Mouse (Mus musculus) common myeloid progenitor, adult 5-6 weeks (primary cell): ENCODE results near the gene Olfr1366. TPM values are rescaled to one million over a fixed set of nuclear protein-coding genes. Genes with fewer than 3 reads are reported as not detected.

Source experiments
- ATAC-seq: replicated peaks from 2 replicates; pipeline ENCODE4 v1.8.0; 2016; ENCODE audit warnings: low read depth, mild to moderate bottlenecking, moderate TSS enrichment, inconsistent platforms; ENCODE audit not compliant: poor library complexity, severe bottlenecking
- total RNA-seq: library from RNA; stranded (forward); fragments of 200-1000, 187-1606 nt; gene quantifications from 2 replicates; pipeline ENCODE4 v1.2.3, GENCODE M21; 2017

The Olfr1366 gene
- total RNA-seq, result not detected in 2 replicates

DNA sequence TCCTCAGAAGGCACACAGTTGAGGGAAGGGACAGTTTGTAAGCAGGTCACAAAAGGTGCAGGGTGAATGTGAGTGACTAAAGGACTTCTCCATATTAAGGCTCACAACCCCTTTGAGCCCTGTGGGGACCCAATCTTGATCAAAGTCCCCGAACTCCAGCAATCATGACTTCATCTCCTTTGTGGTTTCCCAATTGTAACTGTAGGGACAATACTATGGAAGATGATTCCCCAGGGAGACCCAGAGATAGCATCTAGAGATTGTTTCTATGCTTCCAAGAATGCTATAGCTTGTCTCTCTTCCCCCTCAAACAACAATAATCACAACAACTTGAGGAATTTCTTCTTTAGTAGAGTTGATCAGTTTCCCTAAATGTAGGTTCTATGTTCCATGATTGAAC lies at the start of gene Olfr1366:
Gene Olfr1366 (minus strand): TSS at position 101 of the 400 bp plus-strand sequence.
- no peak for ATAC-seq

DNA sequence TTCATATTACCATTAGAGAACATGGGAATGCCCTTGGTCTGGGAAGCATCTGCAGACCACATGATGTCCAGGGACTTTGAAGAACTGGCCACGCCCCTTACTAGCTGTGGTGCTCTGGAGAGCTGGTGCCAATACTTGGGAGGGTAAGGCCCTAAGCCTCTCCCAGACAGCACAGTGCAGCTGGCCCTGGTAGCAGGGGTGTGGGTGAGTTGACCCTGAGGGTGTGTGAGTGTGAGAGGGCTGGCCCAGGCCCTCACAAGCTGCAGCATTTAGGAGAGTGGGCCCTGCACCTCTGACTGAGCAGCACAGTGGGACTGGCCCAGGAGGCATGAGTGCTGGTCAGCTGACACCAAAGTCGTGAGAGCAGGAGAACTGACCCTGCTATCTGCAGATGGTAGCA lies 49.0 kb upstream of the Olfr1366 start:
- ATAC-seq, result no peak

GRCm38 (mm10) chr13:21581659-21582058 lies 39.1 kb upstream of the Olfr1366 start, which contains the start of gene Olfr1364:
Gene Olfr1364, minus strand, starts transcription at chr13:21581759.
- ATAC-seq, result no peak

- ATAC-seq, result no peak
Measured at GRCm38 (mm10) chr13:21559793-21560192, 17.2 kb upstream of the Olfr1366 start, which contains the start of gene Olfr1535. Gene Olfr1535, minus strand, starts transcription at chr13:21559893.

- no peak for ATAC-seq
Measured at GRCm38 (mm10) chr13:21550416-21551110, 8.0 kb upstream of the Olfr1366 start.

DNA sequence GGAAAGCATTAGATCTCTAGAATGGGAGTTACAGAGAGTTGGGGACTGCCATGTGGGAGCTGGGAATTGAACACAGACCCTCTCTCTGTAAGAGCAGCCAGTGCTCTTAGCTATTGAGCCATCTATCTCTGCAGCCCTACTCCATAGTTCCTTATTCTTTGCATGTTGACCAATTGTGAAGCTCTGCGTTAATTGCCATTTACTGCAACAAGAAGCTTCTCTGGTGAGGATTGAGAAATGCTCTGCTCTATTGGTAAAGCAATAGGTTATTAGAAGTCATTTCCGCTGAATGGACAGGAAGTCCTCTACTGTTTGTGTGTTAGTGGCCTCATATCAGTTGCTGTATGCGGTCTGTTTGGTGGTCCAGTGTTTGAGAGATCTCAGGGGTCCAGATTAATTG lies 6.9 kb upstream of the Olfr1366 start:
- no peak for ATAC-seq

GRCm38 (mm10) chr13:21530781-21531201 lies 11.8 kb downstream of the Olfr1366 start, which contains the start of gene Zkscan8:
Gene Zkscan8, minus strand, starts transcription at chr13:21531120.
- ATAC-seq, result peak; percentile 100

- ATAC-seq, result no peak
Measured at GRCm38 (mm10) chr13:21530136-21530535, 12.5 kb downstream of the Olfr1366 start.

- peak; percentile 99 for ATAC-seq
Measured at GRCm38 (mm10) chr13:21506221-21506649, 36.4 kb downstream of the Olfr1366 start.

DNA sequence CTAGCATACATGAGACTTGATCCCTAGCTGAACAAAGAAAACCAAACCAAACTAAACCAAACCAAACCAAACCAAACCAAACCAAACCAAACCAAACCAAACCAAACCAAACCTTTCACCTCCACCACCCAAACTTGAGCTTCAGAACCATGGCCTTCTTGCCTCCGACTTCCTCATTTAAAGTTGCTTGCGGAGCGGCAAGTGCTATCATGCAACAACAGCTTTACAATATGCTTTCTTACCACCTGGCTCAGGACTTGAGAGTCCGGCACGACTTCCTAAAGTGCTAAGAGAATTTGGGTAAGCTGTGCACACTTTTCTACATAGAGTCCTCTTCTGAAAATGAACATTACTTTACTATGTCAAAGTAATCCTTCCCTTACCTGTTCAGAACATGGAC lies 40.3 kb downstream of the Olfr1366 start:
- no peak for ATAC-seq

DNA sequence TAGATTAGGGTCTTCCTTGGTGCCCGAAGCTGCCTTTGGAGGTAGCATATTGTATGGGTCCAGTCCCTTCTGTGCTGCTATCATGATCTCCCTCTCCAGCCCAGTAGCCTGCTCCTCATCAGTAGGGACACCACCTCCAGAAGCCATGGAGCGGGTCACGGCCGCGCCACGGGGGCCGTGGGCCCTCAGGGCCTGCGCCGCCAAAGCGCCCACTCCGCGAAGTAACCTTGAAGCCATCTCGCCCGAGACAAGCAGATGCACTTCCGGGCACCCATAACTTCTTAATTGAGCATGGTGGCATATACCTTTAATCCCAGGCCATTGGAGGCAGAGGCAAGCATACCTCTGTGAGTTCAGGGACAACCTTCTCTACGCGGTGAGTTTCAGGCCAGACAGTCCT lies 41.4 kb downstream of the Olfr1366 start, which contains the start of gene Gm11273:
Gene Gm11273 (minus strand): TSS at position 237 of the 400 bp plus-strand sequence.
- ATAC-seq, result 0 out of 2 replicates have a peak, but pooled peaks have one; percentile 31

DNA sequence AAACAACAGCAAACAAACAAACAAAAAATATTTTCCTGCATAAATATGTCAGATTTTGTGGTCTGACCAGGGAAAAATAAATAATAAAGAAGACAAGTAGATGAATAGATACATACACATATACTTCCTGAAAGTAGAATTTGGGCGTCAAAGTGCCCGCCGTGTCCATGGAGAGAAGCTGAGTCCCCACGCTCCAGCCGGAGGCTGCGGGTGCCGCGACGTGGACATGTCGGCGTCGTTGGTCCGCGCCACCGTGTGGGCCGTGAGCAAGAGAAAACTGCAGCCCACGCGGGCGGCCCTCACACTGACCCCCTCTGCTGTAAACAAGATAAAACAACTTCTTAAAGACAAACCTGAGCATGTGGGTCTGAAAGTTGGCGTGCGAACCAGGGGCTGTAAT lies 47.5 kb downstream of the Olfr1366 start, which contains the start of gene AK157302:
Gene AK157302 (plus strand): TSS at position 144 of the 400 bp plus-strand sequence.
- ATAC-seq, result no peak

- no peak for ATAC-seq
Measured at GRCm38 (mm10) chr13:21492847-21493246, 49.8 kb downstream of the Olfr1366 start.

- ATAC-seq, result no peak
Measured at GRCm38 (mm10) chr13:21486881-21487280, 55.7 kb downstream of the Olfr1366 start.

Other genes starting within 250 kb of the Olfr1366 start
- gene Gpx6, start 230.7 kb downstream of the Olfr1366 start, total RNA-seq, result not detected in 2 replicates
- gene Olfr1367, start 195.9 kb downstream of the Olfr1366 start, total RNA-seq, result not detected in 2 replicates
- gene Zscan12, start 180.0 kb downstream of the Olfr1366 start, total RNA-seq, result 9.0 and 12.3 TPM in 2 replicates
- 37.7 and 38.6 TPM in 2 replicates for gene Zkscan3, start 140.1 kb downstream of the Olfr1366 start, total RNA-seq
- 0.87 and 1.2 TPM in 2 replicates for gene Pgbd1, start 101.8 kb downstream of the Olfr1366 start, total RNA-seq
- 18.6 and 27.6 TPM in 2 replicates for gene Zscan26, start 89.1 kb downstream of the Olfr1366 start, total RNA-seq
- 0.19 TPM in 1 of 2 replicates, not detected in the other for gene Nkapl, start 74.3 kb downstream of the Olfr1366 start, total RNA-seq
- 0.73 and 1.4 TPM in 2 replicates for gene Zkscan4, start 63.9 kb downstream of the Olfr1366 start, total RNA-seq
- not detected in 2 replicates for gene Gm10065, start 63.4 kb downstream of the Olfr1366 start, total RNA-seq
- 0.37 and 0.44 TPM in 2 replicates for gene AK157302, start 47.6 kb downstream of the Olfr1366 start, total RNA-seq
- gene Gm11273, start 41.4 kb downstream of the Olfr1366 start, total RNA-seq, result 8.5 and 11.7 TPM in 2 replicates
- 12.4 and 14.7 TPM in 2 replicates for gene Zkscan8, start 11.7 kb downstream of the Olfr1366 start, total RNA-seq
- not detected in 2 replicates for gene Olfr1535, start 17.1 kb upstream of the Olfr1366 start, total RNA-seq
- not detected in 2 replicates for gene Olfr1364, start 39.0 kb upstream of the Olfr1366 start, total RNA-seq
- not detected in 2 replicates for gene Olfr1362, start 71.2 kb upstream of the Olfr1366 start, total RNA-seq
- gene Olfr11, start 99.7 kb upstream of the Olfr1366 start, total RNA-seq, result not detected in 2 replicates
- gene Olfr1361, start 120.6 kb upstream of the Olfr1366 start, total RNA-seq, result not detected in 2 replicates
- gene Olfr1360, start 134.6 kb upstream of the Olfr1366 start, total RNA-seq, result not detected in 2 replicates
- gene Olfr1359, start 155.3 kb upstream of the Olfr1366 start, total RNA-seq, result not detected in 2 replicates
- gene Hist1h2bl, start 173.3 kb upstream of the Olfr1366 start, total RNA-seq, result 401 and 517 TPM in 2 replicates
- 1,241 and 1,337 TPM in 2 replicates for gene Hist1h2ai, start 173.6 kb upstream of the Olfr1366 start, total RNA-seq
- gene Hist1h3h, start 174.9 kb upstream of the Olfr1366 start, total RNA-seq, result 145 and 293 TPM in 2 replicates
- 379 and 469 TPM in 2 replicates for gene Hist1h2bm, start 179.2 kb upstream of the Olfr1366 start, total RNA-seq
- gene Hist1h4j, start 192.3 kb upstream of the Olfr1366 start, total RNA-seq, result 469 and 581 TPM in 2 replicates
- gene Hist1h4k, start 207.7 kb upstream of the Olfr1366 start, total RNA-seq, result 4,229 and 5,615 TPM in 2 replicates
- gene Hist1h2ak, start 211.0 kb upstream of the Olfr1366 start, total RNA-seq, result 950 and 1,047 TPM in 2 replicates
- gene Hist1h2bn, start 211.3 kb upstream of the Olfr1366 start, total RNA-seq, result 1,475 and 1,634 TPM in 2 replicates
- 1,123 and 1,267 TPM in 2 replicates for gene Hist1h1b, start 237.8 kb upstream of the Olfr1366 start, total RNA-seq
- gene Hist1h3i, start 240.6 kb upstream of the Olfr1366 start, total RNA-seq, result 252 and 264 TPM in 2 replicates
- gene Hist1h2an, start 244.4 kb upstream of the Olfr1366 start, total RNA-seq, result 413 and 544 TPM in 2 replicates
- gene Hist1h2bp, start 244.7 kb upstream of the Olfr1366 start, total RNA-seq, result 69.7 and 70.4 TPM in 2 replicates